Mouse (Mus musculus) cortical plate, adult 2 months (tissue): ENCODE data around the gene Pde3b.

Experiments used
- CTCF ChIP-seq: fragments of 200-500 bp; IDR thresholded peaks from 2 replicates; pipeline ENCODE4 v1.5.1; 2011; ENCODE audit warnings: mild to moderate bottlenecking, control low read depth, low read length; ENCODE audit not compliant: insufficient read depth; ENCODE audit errors: extremely low read depth
- POLR2A ChIP-seq: fragments of 200-500 bp; IDR thresholded peaks from 2 replicates; pipeline ENCODE4 v1.6.1; 2011; ENCODE audit warnings: mild to moderate bottlenecking, low read length, control low read depth; ENCODE audit not compliant: insufficient read depth; ENCODE audit errors: extremely low read depth

GRCm38 (mm10) chr7:114452876-114453275 lies 37.8 kb downstream of the Pde3b start:
- TF ChIP-seq CTCF (no peak), POLR2A (no peak)
